Mouse (Mus musculus): ENCODE data around the gene Ssh1.

GRCm38 (mm10) chr5:113890874-113891273, 102.8 kb downstream of the Ssh1 start:
- TF ChIP-seq CTCF (IDR thresholded peaks at IDR 0.05; ENCODE audit: control insufficient read depth, insufficient read depth, insufficient read length) (no peak), MAX (IDR thresholded peaks at IDR 0.05) (no peak), CEBPB (IDR thresholded peaks at IDR 0.05; ENCODE audit: low read depth) (no peak), USF1 (IDR thresholded peaks at IDR 0.05; ENCODE audit: low read depth) (no peak)

All from C2C12 (cell line).